Mouse (Mus musculus) stomach, postnatal 0 days (tissue): Measurements from ENCODE around the gene Ttc37.

Experiments used
- CTCF ChIP-seq: IDR thresholded peaks from 2 replicates; pipeline ENCODE4 v1.5.1; 2016; ENCODE audit warnings: antibody characterized with exemption, low read depth, mild to moderate bottlenecking, moderate library complexity
- EP300 ChIP-seq: optimal IDR thresholded peaks from 2 replicates; pipeline ENCODE3; 2016; ENCODE audit warnings: antibody characterized with exemption

DNA sequence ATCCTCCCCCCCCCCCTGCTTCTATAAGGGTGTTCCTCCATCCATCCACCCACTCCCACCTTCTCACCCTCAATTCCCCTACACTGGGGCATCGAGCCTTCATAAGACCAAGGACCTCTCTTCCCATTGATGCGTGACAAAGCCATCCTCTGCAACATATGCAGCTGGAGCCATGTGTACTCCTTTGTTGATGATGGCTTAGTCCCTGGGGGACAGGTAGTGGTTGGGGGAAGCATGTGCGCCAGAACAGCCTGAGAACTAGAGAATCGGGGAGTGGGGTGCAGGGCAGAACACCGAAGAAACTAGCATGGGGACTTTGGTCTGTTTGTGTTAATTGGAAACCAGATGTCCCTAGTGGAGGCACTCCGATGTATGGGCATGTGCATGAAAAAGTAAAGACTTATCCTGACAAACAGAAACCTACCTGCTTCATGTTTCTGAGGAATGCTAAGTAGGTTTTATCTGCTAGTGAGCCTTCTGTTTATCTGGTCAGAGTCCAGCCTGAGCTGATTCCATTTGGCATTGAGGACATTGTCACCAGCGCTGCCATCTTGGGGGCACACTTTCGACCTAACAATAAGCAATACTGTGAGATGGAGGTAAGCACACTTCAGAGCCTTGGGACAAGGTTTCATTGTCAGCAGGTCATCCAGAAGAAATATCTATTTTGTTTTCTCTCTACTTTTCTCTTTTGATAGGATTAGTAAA is 97.1 kb downstream of the Ttc37 start:
- TF ChIP-seq CTCF (no peak), EP300 (no peak)
